Mouse (Mus musculus) liver, adult 2 months (tissue): ENCODE measurements at regions not wholly inside any gene's neighbourhood (a gene's known extent, or its start where the extent isn't known, plus 50 kb on each side); places are given as distances from the start of the nearest gene placed in this dataset.

Experiments
- DNase-seq: peaks from one replicate; pipeline ENCODE4 v3.0.0-alpha.2; 2011; ENCODE audit warnings: low read depth, low spot score; ENCODE audit errors: extremely low read depth
- H3K27ac ChIP-seq: fragments of 200-500 bp; replicated peaks from 2 replicates; pipeline ENCODE4 v1.5.1; 2012; ENCODE audit warnings: low read depth, mild to moderate bottlenecking, control low read depth, inconsistent platforms, low read length; ENCODE audit not compliant: insufficient read depth
- H3K27me3 ChIP-seq: fragments of 200-500 bp; 2 replicates; pipeline ENCODE4 v1.6.1; 2012; ENCODE audit warnings: mild to moderate bottlenecking, moderate library complexity, low read length, inconsistent platforms; ENCODE audit not compliant: control insufficient read depth, insufficient read depth
- H3K36me3 ChIP-seq: fragments of 200-500 bp; 2 replicates; pipeline ENCODE4 v1.6.1; 2012; ENCODE audit warnings: low read length, inconsistent platforms; ENCODE audit not compliant: control insufficient read depth, insufficient read depth
- H3K4me1 ChIP-seq: fragments of 200-500 bp; 2 replicates; pipeline ENCODE4 v1.6.1; 2011; ENCODE audit warnings: low read length; ENCODE audit not compliant: control insufficient read depth, insufficient read depth
- H3K4me3 ChIP-seq: fragments of 200-500 bp; 2 replicates; pipeline ENCODE4 v1.5.1; 2011; ENCODE audit warnings: low read depth, mild to moderate bottlenecking, control low read depth, low read length, moderate library complexity; ENCODE audit not compliant: insufficient read depth
- H3K79me2 ChIP-seq: fragments of 200-500 bp; 2 replicates; pipeline ENCODE4 v1.6.1; 2012; ENCODE audit warnings: inconsistent platforms, mild to moderate bottlenecking, low read length, moderate library complexity; ENCODE audit not compliant: control insufficient read depth, insufficient read depth
- H3K9ac ChIP-seq: fragments of 200-500 bp; 2 replicates; pipeline ENCODE4 v1.6.1; 2012; ENCODE audit warnings: low read depth, mild to moderate bottlenecking, control low read depth, inconsistent platforms, low read length
- CTCF ChIP-seq: fragments of 200-500 bp; IDR thresholded peaks from 2 replicates; pipeline ENCODE4 v1.5.1; 2011; ENCODE audit warnings: low read depth, low read length, control low read depth
- POLR2A ChIP-seq: fragments of 200-500 bp; IDR thresholded peaks from 2 replicates; pipeline ENCODE4 v1.6.1; 2011; ENCODE audit warnings: low read length, control low read depth; ENCODE audit not compliant: insufficient read depth; ENCODE audit errors: extremely low read depth
- WGBS: fragments of 180-500 bp; shearing (Covaris S2); methylation state at CpG from one replicate; pipeline ENCODE4 v1.1.7; 2018; 5-methylcytosine and 5-hydroxymethylcytosine counted together

DNA sequence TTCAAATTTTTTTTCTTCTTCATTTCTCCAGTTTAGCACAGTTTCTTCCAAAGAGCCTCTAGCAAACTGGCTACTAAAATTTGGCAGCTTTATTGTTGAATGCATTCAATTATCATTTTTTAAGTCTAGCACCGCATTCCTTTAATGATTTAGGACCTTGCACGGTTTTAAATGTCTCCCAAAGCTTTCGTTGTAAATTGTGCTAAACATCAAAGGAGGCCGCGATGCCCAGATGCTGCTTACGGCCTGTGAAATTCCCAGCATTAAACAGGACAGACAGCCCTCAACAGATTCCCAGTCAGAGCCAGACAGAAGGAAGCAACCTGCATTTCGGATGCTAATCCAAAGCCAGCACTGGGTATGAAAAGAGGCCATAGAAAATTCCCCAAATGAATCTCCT, 108.0 kb upstream of the Fam204a start:
- Histone ChIP-seq H3K36me3 (no peaks in the 10 kb centered on the region), H3K27me3 (no peaks in the 10 kb centered on the region), H3K9ac (no peak overlapping the region), H3K4me3 (no peak overlapping the region), H3K4me1 (no peaks in the 10 kb centered on the region; the same call in 1 of the 2 replicates), H3K27ac (no peak overlapping the region), H3K79me2 (no peaks in the 10 kb centered on the region)
- no peak for DNase-seq
- WGBS: 82% methylated on average over 7 of the region's 7 CpGs
- no peak for TF ChIP-seq POLR2A

DNA sequence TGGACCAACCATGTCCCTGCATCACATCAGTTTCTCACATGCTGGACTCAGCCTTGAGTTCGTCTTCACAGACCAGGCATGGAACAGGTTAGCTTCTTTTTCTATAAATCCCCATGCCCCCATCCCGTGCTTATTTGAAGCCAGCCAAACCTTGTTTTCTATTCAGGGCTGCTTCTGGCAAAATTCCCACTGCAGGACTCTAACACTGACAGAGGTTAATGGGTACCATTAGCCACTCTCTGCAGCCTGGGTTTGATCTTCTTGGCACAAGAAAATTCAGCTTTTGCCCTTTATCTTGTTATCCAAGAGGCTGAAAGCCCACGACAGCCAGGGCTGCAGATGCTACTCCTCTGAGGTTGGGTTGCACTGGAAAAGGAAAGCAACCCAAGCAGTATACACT, 101.8 kb upstream of the Fam204a start:
- DNase-seq: no peak
- H3K4me3 ChIP-seq: no peak overlapping the region
- H3K27me3 ChIP-seq: no peaks in the 10 kb centered on the region
- no peaks in the 10 kb centered on the region for H3K36me3 ChIP-seq
- H3K79me2 ChIP-seq: no peaks in the 10 kb centered on the region
- H3K9ac ChIP-seq: no peak overlapping the region
- TF ChIP-seq CTCF (no peak), POLR2A (no peak)
- 83% methylated on average over 3 of the region's 3 CpGs for WGBS
- H3K4me1 ChIP-seq: no peaks in the 10 kb centered on the region; the same call in 1 of the 2 replicates
- H3K27ac ChIP-seq: no peak overlapping the region

DNA sequence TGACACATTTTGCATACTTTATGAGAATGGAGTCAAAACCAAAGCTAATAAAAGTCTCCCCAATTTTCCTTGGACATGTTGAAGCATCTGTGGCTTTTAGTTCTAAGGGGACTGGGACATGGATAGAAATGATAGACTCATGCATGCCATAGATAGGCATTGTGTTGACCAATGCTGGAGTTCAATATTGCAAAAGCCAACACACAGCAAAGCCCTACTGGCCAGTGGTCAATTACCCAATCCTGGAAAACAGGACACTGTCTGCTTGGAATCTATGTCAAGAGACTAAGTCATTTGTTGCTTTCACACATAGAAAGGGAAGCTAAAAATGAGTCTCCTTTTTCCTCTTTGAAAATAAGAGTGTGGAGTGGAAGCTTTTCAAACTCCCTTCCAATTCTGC, 99.1 kb upstream of the Fam204a start:
- no peaks in the 10 kb centered on the region for H3K4me1 ChIP-seq
- no peaks in the 10 kb centered on the region for H3K36me3 ChIP-seq
- DNase-seq: peak; percentile 41
- no peak overlapping the region for H3K27ac ChIP-seq
- no peak overlapping the region for H3K9ac ChIP-seq
- no peak for TF ChIP-seq POLR2A
- TF ChIP-seq CTCF: no peak
- no peaks in the 10 kb centered on the region for H3K27me3 ChIP-seq
- no peaks in the 10 kb centered on the region for H3K79me2 ChIP-seq
- H3K4me3 ChIP-seq: no peak overlapping the region

DNA sequence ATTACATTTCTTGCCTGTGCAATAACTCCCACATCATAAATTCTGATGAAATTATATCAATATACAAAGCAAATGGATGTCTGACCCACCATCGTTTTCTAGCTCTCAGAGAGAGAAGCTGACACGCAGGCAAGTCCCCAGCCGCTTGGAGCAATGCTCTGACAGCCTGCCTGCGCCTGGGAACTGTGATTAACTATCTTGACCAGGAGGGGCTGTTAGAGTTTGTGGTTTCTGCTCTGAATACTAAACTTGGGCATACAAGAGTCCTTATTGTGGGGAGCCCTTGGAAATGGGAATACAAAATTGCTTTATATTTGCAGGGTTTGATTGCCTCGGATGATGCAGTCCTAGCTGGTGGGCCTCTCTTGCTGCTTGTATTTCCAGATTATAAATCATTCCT, 98.6 kb upstream of the Fam204a start:
- WGBS: 85% methylated on average over 5 of the region's 5 CpGs
- no peaks in the 10 kb centered on the region for H3K27me3 ChIP-seq
- DNase-seq: no peak

DNA sequence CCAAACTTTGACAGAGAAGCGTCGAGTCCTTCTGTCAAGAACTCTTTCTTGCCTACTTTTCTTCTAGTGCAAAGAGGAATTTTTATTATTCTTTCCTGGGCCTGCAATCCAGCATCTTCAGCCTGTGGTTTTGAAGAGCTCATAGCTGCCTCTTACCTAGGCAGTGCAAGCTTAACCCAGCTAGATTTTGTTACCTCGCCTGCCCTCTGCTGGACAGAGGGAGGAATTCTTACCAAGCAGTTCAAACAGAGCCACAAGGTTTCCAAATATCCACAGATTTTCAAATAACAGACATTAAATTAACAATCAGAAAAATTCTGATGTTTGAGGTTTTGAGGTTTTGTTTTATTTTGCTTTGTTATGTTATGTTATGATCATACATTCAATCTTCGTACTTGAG, 84.1 kb upstream of the Fam204a start:
- no peaks in the 10 kb centered on the region for H3K27me3 ChIP-seq
- H3K4me3 ChIP-seq: no peak overlapping the region
- H3K9ac ChIP-seq: no peak overlapping the region
- TF ChIP-seq CTCF (peak; percentile 65; the same call in 1 of the 2 replicates), POLR2A (no peak)
- H3K4me1 ChIP-seq: no peaks in the 10 kb centered on the region
- WGBS: 23% methylated on average over 4 of the region's 4 CpGs
- H3K79me2 ChIP-seq: no peaks in the 10 kb centered on the region
- DNase-seq: peak; percentile 38
- H3K27ac ChIP-seq: no peak overlapping the region
- no peaks in the 10 kb centered on the region for H3K36me3 ChIP-seq

More for the DNA sequence above, 98.6 kb upstream of the Fam204a start:
- H3K4me1 ChIP-seq: no peaks in the 10 kb centered on the region
- H3K27ac ChIP-seq: no peak overlapping the region
- TF ChIP-seq POLR2A: no peak
- no peak for TF ChIP-seq CTCF
- H3K79me2 ChIP-seq: no peaks in the 10 kb centered on the region
- H3K4me3 ChIP-seq: no peak overlapping the region
- H3K9ac ChIP-seq: no peak overlapping the region
- H3K36me3 ChIP-seq: no peaks in the 10 kb centered on the region

DNA sequence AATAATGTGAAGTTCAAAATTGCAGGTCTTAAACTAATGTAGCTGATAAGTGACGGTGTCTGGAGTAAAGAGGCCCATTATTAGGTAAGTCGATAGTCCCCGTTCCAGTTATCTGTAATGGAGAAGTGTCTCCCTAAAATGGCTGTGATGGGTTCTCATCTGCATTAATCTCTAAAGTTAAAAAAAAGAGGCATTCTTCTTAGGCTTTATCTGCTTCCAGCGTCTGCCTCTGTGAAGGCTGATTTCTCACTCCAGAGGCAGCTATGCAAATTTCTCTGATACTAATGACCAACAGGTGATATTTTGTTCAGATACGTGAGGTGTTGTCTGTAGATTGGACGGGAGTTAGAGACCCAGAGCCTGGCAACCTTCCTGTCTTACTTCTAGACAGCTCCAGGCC, 75.9 kb upstream of the Fam204a start:
- DNase-seq: no peak

More for the DNA sequence above, 75.9 kb upstream of the Fam204a start:
- H3K27ac ChIP-seq: no peak overlapping the region
- no peaks in the 10 kb centered on the region for H3K27me3 ChIP-seq
- WGBS: 77% methylated on average over 6 of the region's 6 CpGs
- H3K36me3 ChIP-seq: no peaks in the 10 kb centered on the region
- no peak overlapping the region for H3K9ac ChIP-seq
- no peak for TF ChIP-seq CTCF
- TF ChIP-seq POLR2A: no peak
- H3K4me3 ChIP-seq: no peak overlapping the region
- no peaks in the 10 kb centered on the region for H3K4me1 ChIP-seq
- no peaks in the 10 kb centered on the region for H3K79me2 ChIP-seq
